ENCODE assay signal across 19 mouse cellular contexts in the genomic region with DNA sequence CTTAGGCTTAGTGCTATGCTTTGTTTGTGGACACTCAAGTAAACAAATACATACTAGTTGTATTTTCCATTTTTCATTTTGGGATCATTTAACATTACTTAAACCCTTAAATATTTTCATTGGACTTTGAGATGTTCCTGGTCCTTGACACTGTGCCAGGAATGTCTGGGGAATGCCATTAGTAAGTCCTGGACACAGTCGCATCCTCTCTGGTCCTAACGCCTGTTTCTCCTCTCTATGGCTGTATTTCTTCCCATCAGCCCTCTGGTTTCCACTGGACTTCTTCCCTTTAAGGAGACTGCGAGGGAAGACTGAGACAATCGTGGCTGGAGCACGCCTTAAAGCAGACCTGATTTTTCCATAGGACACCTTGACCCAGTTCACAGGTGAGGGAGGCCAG.
DNase-seq lines count a peak whose midpoint lies in the region; ATAC-seq lines count a peak whose summit lies in the region.
"Had no signal": no experiment of that assay in that cellular context is flagged by ENCODE, and none has a peak within 500 bp of the region (broad histone marks: within the 10 kb centered on the region; RNA-seq: fewer than 3 reads in every experiment).

No protein-coding gene starts in this region.

- peak overlapping the region; percentile 6; the same call in 1 of the 2 replicates for H3K27ac ChIP-seq in forebrain, embryonic 13.5 days
- H3K27ac ChIP-seq in forebrain, embryonic 12.5 days: no peak overlapping the region
- no peak overlapping the region for H3K27ac ChIP-seq in kidney, embryonic 16.5 days (ENCODE audit: low read length)
- H3K27ac ChIP-seq in midbrain, embryonic 15.5 days: 0 out of 2 replicates have a peak overlapping the region, but pooled peaks have one; percentile 4
- no peak overlapping the region for H3K27ac ChIP-seq in midbrain, embryonic 11.5 days (ENCODE audit: low read depth, low read length)
- H3K27ac ChIP-seq: hindbrain, postnatal 0 days; liver, embryonic 13.5 days; macrophage; stomach, embryonic 15.5 days had no signal

- DNase-seq in kidney, adult 11 months: peak; percentile 37
- DNase-seq in midbrain, embryonic 11.5 days (ENCODE audit: low spot score, missing footprints): no peak
- no peak for DNase-seq in right cerebral cortex, postnatal 14 days
- no peak for DNase-seq in thymus, postnatal 10 days (ENCODE audit: low spot score in 2 of 2)
- DNase-seq: cerebellum, postnatal 14 days; gastrocnemius, postnatal 10 days; left cerebral cortex, postnatal 4 days; liver, embryonic 13.5 days; spleen, adult 18-20 months; thymus, postnatal 36 days had no signal

- H3K9me3 ChIP-seq in forebrain, embryonic 13.5 days (replicated peaks): no peaks in the 10 kb centered on the region
- H3K9me3 ChIP-seq in forebrain, embryonic 12.5 days: no peaks in the 10 kb centered on the region
- no peaks in the 10 kb centered on the region for H3K9me3 ChIP-seq in kidney, embryonic 16.5 days (ENCODE audit: low read length)
- H3K9me3 ChIP-seq in midbrain, embryonic 15.5 days: no peaks in the 10 kb centered on the region
- no peaks in the 10 kb centered on the region for H3K9me3 ChIP-seq in midbrain, embryonic 11.5 days (ENCODE audit: control insufficient read depth, low read length)
- H3K9me3 ChIP-seq: liver, embryonic 13.5 days; stomach, embryonic 15.5 days had no signal

- 72% methylated on average over 5 of the region's 5 CpGs for WGBS in forebrain, embryonic 13.5 days
- 87% methylated on average over 5 of the region's 5 CpGs for WGBS in forebrain, embryonic 12.5 days
- WGBS in kidney, embryonic 16.5 days: 76% methylated on average over 5 of the region's 5 CpGs
- WGBS in midbrain, embryonic 15.5 days: 88% methylated on average over 5 of the region's 5 CpGs
- 85% methylated on average over 5 of the region's 5 CpGs for WGBS in midbrain, embryonic 11.5 days

- no peaks in the 10 kb centered on the region for H3K36me3 ChIP-seq in forebrain, embryonic 13.5 days (ENCODE audit: poor library complexity, severe bottlenecking)
- no peaks in the 10 kb centered on the region for H3K36me3 ChIP-seq in forebrain, embryonic 12.5 days (replicated peaks)
- no peaks in the 10 kb centered on the region for H3K36me3 ChIP-seq in kidney, embryonic 16.5 days (ENCODE audit: insufficient read depth, low read length)
- H3K36me3 ChIP-seq in midbrain, embryonic 15.5 days (replicated peaks): no peaks in the 10 kb centered on the region
- no peaks in the 10 kb centered on the region for H3K36me3 ChIP-seq in midbrain, embryonic 11.5 days (ENCODE audit: control insufficient read depth, insufficient read depth, low read length)
- H3K36me3 ChIP-seq: heart, embryonic 12.5 days; liver, embryonic 13.5 days; stomach, embryonic 15.5 days had no signal

- H3K27me3 ChIP-seq in forebrain, embryonic 13.5 days: no peaks in the 10 kb centered on the region
- H3K27me3 ChIP-seq in forebrain, embryonic 12.5 days: no peaks in the 10 kb centered on the region
- H3K27me3 ChIP-seq in kidney, embryonic 16.5 days (ENCODE audit: insufficient read depth, low read length): no peaks in the 10 kb centered on the region
- no peaks in the 10 kb centered on the region for H3K27me3 ChIP-seq in midbrain, embryonic 15.5 days (replicated peaks)
- H3K27me3 ChIP-seq in midbrain, embryonic 11.5 days (ENCODE audit: control insufficient read depth, insufficient read depth, low read length): no peaks in the 10 kb centered on the region
- H3K27me3 ChIP-seq: heart, embryonic 12.5 days; Patski; stomach, embryonic 15.5 days had no signal

- ATAC-seq in forebrain, embryonic 13.5 days: no peak
- ATAC-seq in forebrain, embryonic 12.5 days (ENCODE audit: low FRiP score): no peak
- ATAC-seq in kidney, embryonic 16.5 days (ENCODE audit: low FRiP score, low TSS enrichment): no peak
- no peak for ATAC-seq in midbrain, embryonic 15.5 days (replicated peaks)
- ATAC-seq in midbrain, embryonic 11.5 days (ENCODE audit: low FRiP score): no peak
- ATAC-seq: hindbrain, postnatal 0 days; Patski had no signal

- H3K9ac ChIP-seq in forebrain, embryonic 13.5 days: no peak overlapping the region
- H3K9ac ChIP-seq in forebrain, embryonic 12.5 days: no peak overlapping the region
- no peak overlapping the region for H3K9ac ChIP-seq in kidney, embryonic 16.5 days (replicated peaks; ENCODE audit: low read length)
- no peak overlapping the region for H3K9ac ChIP-seq in midbrain, embryonic 15.5 days
- no peak overlapping the region for H3K9ac ChIP-seq in midbrain, embryonic 11.5 days (ENCODE audit: low read length)
- H3K9ac ChIP-seq: heart, embryonic 12.5 days; liver, embryonic 13.5 days; stomach, embryonic 15.5 days had no signal

- H3K4me1 ChIP-seq in forebrain, embryonic 13.5 days: peaks cover 47% of the 10 kb centered on the region
- H3K4me1 ChIP-seq in forebrain, embryonic 12.5 days: peaks cover 33% of the 10 kb centered on the region
- H3K4me1 ChIP-seq in kidney, embryonic 16.5 days (ENCODE audit: insufficient read depth, low read length): peaks cover 36% of the 10 kb centered on the region
- H3K4me1 ChIP-seq in midbrain, embryonic 15.5 days: peaks cover 21% of the 10 kb centered on the region
- H3K4me1 ChIP-seq in midbrain, embryonic 11.5 days (ENCODE audit: control insufficient read depth, insufficient read depth, low read length): peaks cover 18% of the 10 kb centered on the region

- no peak overlapping the region for H3K4me3 ChIP-seq in forebrain, embryonic 13.5 days
- H3K4me3 ChIP-seq in forebrain, embryonic 12.5 days (replicated peaks): no peak overlapping the region
- H3K4me3 ChIP-seq in kidney, embryonic 16.5 days (ENCODE audit: low read length): no peak overlapping the region
- no peak overlapping the region for H3K4me3 ChIP-seq in midbrain, embryonic 15.5 days
- no peak overlapping the region for H3K4me3 ChIP-seq in midbrain, embryonic 11.5 days (ENCODE audit: low read depth, low read length)
- H3K4me3 ChIP-seq: heart, embryonic 12.5 days; liver, embryonic 13.5 days; stomach, embryonic 15.5 days had no signal

- H3K4me2 ChIP-seq in forebrain, embryonic 13.5 days: no peak overlapping the region
- H3K4me2 ChIP-seq in forebrain, embryonic 12.5 days: no peak overlapping the region
- H3K4me2 ChIP-seq in kidney, embryonic 16.5 days (replicated peaks; ENCODE audit: low read depth, low read length): no peak overlapping the region
- H3K4me2 ChIP-seq in midbrain, embryonic 15.5 days: no peak overlapping the region
- H3K4me2 ChIP-seq in midbrain, embryonic 11.5 days: no peak overlapping the region
- H3K4me2 ChIP-seq: heart, embryonic 12.5 days; liver, embryonic 13.5 days; stomach, embryonic 15.5 days had no signal

Comparison
In these comparisons a context has a peak if more than half of its experiments do, and no peak if none do; other contexts are left out.
1. H3K27ac ChIP-seq: peak in forebrain, embryonic 13.5 days (single experiment) and midbrain, embryonic 15.5 days (single experiment); none in forebrain, embryonic 12.5 days (single experiment), kidney, embryonic 16.5 days (single experiment) and midbrain, embryonic 11.5 days (single experiment).